Mouse (Mus musculus): ENCODE results near the gene Orai3. TPM values are rescaled to one million over a fixed set of nuclear protein-coding genes. Genes with fewer than 3 reads are reported as not detected.
A peak's percentile ranks its signal among the peaks of the same experiment; 100 is the strongest.

The Orai3 gene
- total and polyA plus RNA-seq, 2 experiments: 10.2 to 21.1 TPM

GRCm38 (mm10) chr7:127812292-127812691 is 42.7 kb downstream of the Orai3 start:
- peak; percentile 85 for DNase-seq (ENCODE audit: extremely low read depth, low read depth, low spot score)
- no peaks in the 10 kb centered on the region for H3K79me2 ChIP-seq (ENCODE audit: control insufficient read depth, insufficient read depth, low read length)
- H3K36me3 ChIP-seq (ENCODE audit: control insufficient read depth, insufficient read depth, low read length): no peaks in the 10 kb centered on the region
- no peak overlapping the region for H3K4me3 ChIP-seq (ENCODE audit: insufficient read depth, low read depth, low read length)
- H3K27me3 ChIP-seq (ENCODE audit: control insufficient read depth, insufficient read depth, low read length): no peaks in the 10 kb centered on the region
- WGBS: 32% methylated on average over 3 of the region's 3 CpGs
- peaks cover 48% of the 10 kb centered on the region for H3K4me1 ChIP-seq (ENCODE audit: control insufficient read depth, insufficient read depth, low read length)
- H3K9ac ChIP-seq (ENCODE audit: low read depth, low read length): no peak overlapping the region
- no peak for TF ChIP-seq CTCF (IDR thresholded peaks at IDR 0.05; ENCODE audit: low read depth, low read length)
- TF ChIP-seq POLR2A (IDR thresholded peaks at IDR 0.05; ENCODE audit: extremely low read depth, insufficient read depth, low read length): no peak
- H3K27ac ChIP-seq (replicated peaks; ENCODE audit: insufficient read depth, low read depth, low read length): peak overlapping the region; percentile 47

DNA sequence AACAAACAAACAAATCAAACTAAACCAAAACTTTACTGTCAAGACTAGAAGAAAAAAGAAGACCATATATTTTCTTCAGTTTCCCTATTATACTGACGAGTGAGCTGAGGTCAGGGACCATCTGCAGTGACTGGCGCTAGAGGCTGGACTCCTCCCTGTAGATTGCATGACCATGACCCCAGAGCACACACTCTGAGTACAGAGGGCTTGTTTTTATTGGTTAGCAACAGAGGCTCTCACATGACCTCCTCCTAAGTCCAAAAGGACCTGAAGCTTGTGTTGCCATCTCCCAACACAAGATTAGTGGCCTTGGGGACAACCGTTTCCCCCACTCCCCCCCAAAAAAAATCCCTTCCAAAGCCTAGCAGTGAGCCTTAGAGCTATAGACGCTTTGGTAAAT is 44.2 kb downstream of the Orai3 start:
- Histone ChIP-seq H3K27ac (replicated peaks; ENCODE audit: insufficient read depth, low read depth, low read length) (peak overlapping the region; percentile 98), H3K36me3 (ENCODE audit: control insufficient read depth, insufficient read depth, low read length) (no peaks in the 10 kb centered on the region), H3K27me3 (ENCODE audit: control insufficient read depth, insufficient read depth, low read length) (no peaks in the 10 kb centered on the region), H3K4me3 (ENCODE audit: insufficient read depth, low read depth, low read length) (peak overlapping the region; percentile 11; the same call in 1 of the 2 replicates), H3K9ac (ENCODE audit: low read depth, low read length) (peak overlapping the region; percentile 63), H3K4me1 (ENCODE audit: control insufficient read depth, insufficient read depth, low read length) (peaks cover 40% of the 10 kb centered on the region), H3K79me2 (ENCODE audit: control insufficient read depth, insufficient read depth, low read length) (no peaks in the 10 kb centered on the region)
- TF ChIP-seq POLR2A (IDR thresholded peaks at IDR 0.05; ENCODE audit: extremely low read depth, insufficient read depth, low read length) (no peak), CTCF (IDR thresholded peaks at IDR 0.05; ENCODE audit: low read depth, low read length) (no peak)
- WGBS: 8% methylated on average over 4 of the region's 4 CpGs
- peak; percentile 99 for DNase-seq (ENCODE audit: extremely low read depth, low read depth, low spot score)

GRCm38 (mm10) chr7:127814241-127814921 is 44.8 kb downstream of the Orai3 start:
- H3K79me2 ChIP-seq (ENCODE audit: control insufficient read depth, insufficient read depth, low read length): no peaks in the 10 kb centered on the region
- H3K27ac ChIP-seq (replicated peaks; ENCODE audit: insufficient read depth, low read depth, low read length): peak overlapping the region; percentile 98
- peak; percentile 95 for DNase-seq (ENCODE audit: extremely low read depth, low read depth, low spot score)
- H3K9ac ChIP-seq (ENCODE audit: low read depth, low read length): peak overlapping the region; percentile 63
- H3K36me3 ChIP-seq (ENCODE audit: control insufficient read depth, insufficient read depth, low read length): no peaks in the 10 kb centered on the region
- TF ChIP-seq POLR2A (IDR thresholded peaks at IDR 0.05; ENCODE audit: extremely low read depth, insufficient read depth, low read length) (no peak), CTCF (IDR thresholded peaks at IDR 0.05; ENCODE audit: low read depth, low read length) (no peak)
- H3K4me1 ChIP-seq (ENCODE audit: control insufficient read depth, insufficient read depth, low read length): peaks cover 35% of the 10 kb centered on the region
- 13% methylated on average over 19 of the region's 19 CpGs for WGBS
- no peaks in the 10 kb centered on the region for H3K27me3 ChIP-seq (ENCODE audit: control insufficient read depth, insufficient read depth, low read length)
- peak overlapping the region; percentile 11 for H3K4me3 ChIP-seq (ENCODE audit: insufficient read depth, low read depth, low read length)

DNA sequence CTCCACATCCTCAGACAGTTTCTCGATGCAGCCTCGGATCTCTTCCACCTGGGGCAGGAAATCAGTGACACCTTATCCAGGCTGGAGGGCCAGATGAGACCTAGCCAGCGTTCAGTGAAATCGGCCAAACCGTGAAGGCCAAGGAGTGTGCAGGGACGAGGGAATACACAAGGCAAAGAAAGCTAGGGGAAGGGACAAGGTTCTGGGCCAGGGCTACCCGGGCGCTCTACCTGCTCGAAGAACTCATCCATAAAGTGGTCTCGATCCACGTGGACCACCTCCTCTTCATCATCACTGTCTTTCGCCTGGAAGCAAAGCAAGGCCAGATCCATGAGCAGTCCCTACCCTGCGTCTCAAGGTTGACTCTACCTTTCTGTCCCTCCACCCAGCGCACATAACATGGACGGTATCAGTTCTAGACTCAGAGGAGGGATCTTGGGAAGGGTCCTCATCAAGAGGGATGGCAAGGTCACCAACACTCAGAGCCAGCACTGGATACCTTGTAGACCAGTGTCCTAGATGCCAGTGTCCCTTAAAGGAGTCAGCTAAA is 45.6 kb downstream of the Orai3 start:
- DNase-seq (ENCODE audit: extremely low read depth, low read depth, low spot score): no peak
- peak overlapping the region; percentile 23; the same call in 1 of the 2 replicates for H3K9ac ChIP-seq (ENCODE audit: low read depth, low read length)
- TF ChIP-seq CTCF (IDR thresholded peaks at IDR 0.05; ENCODE audit: low read depth, low read length) (no peak), POLR2A (IDR thresholded peaks at IDR 0.05; ENCODE audit: extremely low read depth, insufficient read depth, low read length) (no peak)
- peaks cover 29% of the 10 kb centered on the region for H3K4me1 ChIP-seq (ENCODE audit: control insufficient read depth, insufficient read depth, low read length)
- H3K27ac ChIP-seq (replicated peaks; ENCODE audit: insufficient read depth, low read depth, low read length): peak overlapping the region; percentile 98
- H3K36me3 ChIP-seq (ENCODE audit: control insufficient read depth, insufficient read depth, low read length): no peaks in the 10 kb centered on the region
- 56% methylated on average over 15 of the region's 15 CpGs for WGBS
- no peak overlapping the region; the same call in 1 of the 2 replicates for H3K4me3 ChIP-seq (ENCODE audit: insufficient read depth, low read depth, low read length)
- H3K79me2 ChIP-seq (ENCODE audit: control insufficient read depth, insufficient read depth, low read length): no peaks in the 10 kb centered on the region
- no peaks in the 10 kb centered on the region for H3K27me3 ChIP-seq (ENCODE audit: control insufficient read depth, insufficient read depth, low read length)

DNA sequence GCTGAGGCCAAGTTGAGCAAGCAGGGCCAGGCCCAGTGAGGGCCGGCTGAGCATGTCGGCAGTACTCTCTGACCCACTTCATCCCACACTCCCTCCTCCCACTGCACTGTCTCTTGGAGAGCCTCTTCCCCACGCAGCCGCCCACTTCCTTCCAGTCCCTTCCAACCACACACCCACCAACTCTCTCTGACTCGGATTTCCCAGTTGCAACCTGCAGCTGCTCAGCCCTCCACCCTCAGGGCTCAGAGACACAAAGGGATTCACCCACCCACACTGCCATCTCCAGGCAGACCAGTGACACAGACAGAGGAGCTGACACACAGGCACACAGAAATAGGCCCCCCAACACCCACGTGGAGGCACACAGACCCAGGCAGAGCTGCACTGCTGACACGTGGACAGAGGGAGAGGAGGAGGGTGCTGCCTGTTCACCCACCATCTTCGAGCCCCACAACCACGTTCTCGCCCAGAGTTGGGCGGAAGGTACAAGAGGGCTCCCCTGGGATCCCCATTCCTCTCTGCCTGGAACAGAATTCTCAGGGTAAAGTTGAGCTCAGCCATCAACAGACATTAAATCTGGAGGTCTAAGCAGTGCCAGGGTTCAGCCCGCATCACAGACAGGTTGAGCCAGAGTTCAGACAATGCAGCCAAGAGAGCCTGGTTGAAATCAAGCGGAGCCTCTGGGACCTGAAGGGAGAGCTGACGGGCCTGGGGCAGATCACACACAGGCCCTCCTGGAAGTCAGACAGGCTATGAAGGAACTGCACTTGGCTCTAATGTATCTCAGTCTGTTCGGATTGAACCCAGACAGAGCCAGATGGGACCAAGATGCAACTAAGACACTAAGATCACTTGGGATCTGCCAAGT is 46.6 kb downstream of the Orai3 start:
- peak; percentile 78 for DNase-seq (ENCODE audit: extremely low read depth, low read depth, low spot score)
- WGBS: 28% methylated on average over 15 of the region's 15 CpGs
- H3K27ac ChIP-seq (replicated peaks; ENCODE audit: insufficient read depth, low read depth, low read length): peak overlapping the region; percentile 98
- no peaks in the 10 kb centered on the region for H3K79me2 ChIP-seq (ENCODE audit: control insufficient read depth, insufficient read depth, low read length)
- TF ChIP-seq POLR2A (IDR thresholded peaks at IDR 0.05; ENCODE audit: extremely low read depth, insufficient read depth, low read length): 0 out of 2 replicates have a peak, but pooled peaks have one; percentile 13
- TF ChIP-seq CTCF (IDR thresholded peaks at IDR 0.05; ENCODE audit: low read depth, low read length): peak; percentile 79
- H3K4me3 ChIP-seq (ENCODE audit: insufficient read depth, low read depth, low read length): no peak overlapping the region
- no peaks in the 10 kb centered on the region for H3K27me3 ChIP-seq (ENCODE audit: control insufficient read depth, insufficient read depth, low read length)
- H3K4me1 ChIP-seq (ENCODE audit: control insufficient read depth, insufficient read depth, low read length): peaks cover 24% of the 10 kb centered on the region
- no peaks in the 10 kb centered on the region for H3K36me3 ChIP-seq (ENCODE audit: control insufficient read depth, insufficient read depth, low read length)
- peak overlapping the region; percentile 25 for H3K9ac ChIP-seq (ENCODE audit: low read depth, low read length)
